Mouse (Mus musculus): ENCODE results near the gene Cd209c.

The Cd209c gene

DNA sequence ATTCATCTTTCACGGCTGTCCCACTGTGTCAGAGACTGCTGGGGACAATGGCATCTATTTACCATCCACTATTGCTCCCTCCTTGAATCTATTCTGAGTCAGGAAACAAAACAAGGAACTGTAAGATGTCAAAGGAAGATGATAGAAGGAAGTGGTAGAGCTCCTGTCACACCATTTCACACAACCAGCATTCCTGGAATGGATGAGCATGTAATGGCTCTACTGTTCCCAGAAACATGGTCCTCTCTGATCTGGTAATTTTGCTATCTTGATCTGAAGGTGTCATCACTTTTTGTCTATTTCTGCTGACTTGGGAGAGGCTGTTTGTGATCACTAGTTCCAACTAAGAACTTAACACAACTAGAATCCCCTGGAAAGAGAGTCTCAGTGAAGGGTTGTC lies at the start of gene Cd209c:
TSS of gene Cd209c (minus strand) at position 101 of the 400 bp plus-strand sequence.
- no peak for DNase-seq (ENCODE audit: low spot score)

DNA sequence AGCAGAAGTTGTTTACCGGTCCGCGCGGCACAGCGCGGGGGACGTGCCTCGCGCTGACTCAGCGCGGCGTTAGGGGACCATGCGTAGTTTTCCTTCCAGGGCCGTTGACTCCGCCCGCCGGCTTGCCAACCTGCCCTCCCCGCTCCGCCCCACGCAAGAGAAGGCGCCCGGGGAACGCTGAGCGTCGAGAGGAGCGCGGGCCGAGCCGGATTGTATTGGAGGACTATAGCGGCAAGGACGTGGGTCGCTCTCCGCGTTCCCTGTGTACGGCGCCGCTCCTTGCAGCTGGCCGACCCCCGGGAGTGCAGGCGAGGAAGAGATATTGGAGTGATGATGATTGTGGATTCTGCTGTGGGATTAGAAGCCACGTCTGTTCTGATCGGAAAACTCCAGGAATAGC lies 39.7 kb upstream of the Cd209c start:
- no peak for DNase-seq (ENCODE audit: low spot score)

DNA sequence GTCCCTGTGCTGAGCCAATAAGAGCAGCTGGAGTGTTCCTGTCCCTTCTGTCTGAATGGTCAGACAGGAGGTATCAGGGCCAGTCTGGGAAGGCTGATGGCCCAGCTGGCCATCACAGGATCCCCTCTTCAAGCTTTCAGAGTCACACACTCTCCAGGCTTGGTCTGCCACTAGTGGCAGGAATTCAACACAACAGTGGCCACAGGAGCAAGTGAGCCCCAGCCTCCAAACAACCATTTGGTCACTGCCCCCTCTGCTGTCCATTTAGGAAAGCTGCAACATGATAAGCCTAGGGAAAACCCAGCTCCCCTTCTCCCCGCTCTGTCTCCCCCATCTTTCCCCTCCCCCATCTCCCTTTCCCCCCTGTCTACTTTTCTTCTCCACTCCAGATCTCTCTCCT lies 1.5 kb upstream of the Cd209c start:
- no peak for DNase-seq (ENCODE audit: low spot score)

DNA sequence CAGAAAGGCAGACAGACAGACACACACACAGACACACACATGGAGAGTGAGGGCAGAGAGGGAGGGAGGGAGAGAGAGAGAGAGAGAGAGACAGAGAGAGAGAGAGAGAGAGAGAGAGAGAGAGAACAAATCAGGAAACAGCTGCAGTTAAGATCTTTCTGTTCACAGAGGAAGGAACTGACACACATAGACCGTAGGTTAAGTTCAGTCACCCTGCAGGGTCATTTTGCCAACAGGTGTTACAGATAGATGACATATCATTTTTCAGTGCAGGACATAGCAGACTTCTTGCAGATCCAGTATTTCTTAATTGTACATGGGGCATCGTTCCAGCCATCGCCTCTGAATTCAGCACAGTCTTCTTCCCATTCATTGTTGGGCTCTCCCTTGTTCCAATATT lies 14.5 kb downstream of the Cd209c start:
- no peak for DNase-seq (ENCODE audit: low spot score)

DNA sequence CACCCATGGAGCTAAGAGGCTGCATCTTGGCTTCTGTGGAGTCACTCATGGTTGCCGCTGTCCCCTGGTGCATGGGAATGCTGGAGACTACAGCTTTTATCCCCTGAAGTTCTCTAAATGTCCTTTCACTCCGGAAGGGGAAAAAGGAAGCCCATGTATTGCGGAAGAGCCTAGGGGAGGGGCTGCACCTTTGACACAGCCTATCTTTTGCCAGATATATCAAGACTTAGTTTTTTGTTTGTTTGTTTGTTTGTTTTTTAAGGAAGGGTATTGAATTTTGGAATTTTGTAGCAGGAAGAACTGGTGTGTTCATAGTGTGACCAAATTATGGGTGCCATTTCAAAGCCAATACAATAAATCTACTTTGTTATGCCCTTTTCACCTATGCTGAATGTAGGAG lies 27.8 kb downstream of the Cd209c start, which contains the start of gene Cd209b:
TSS of gene Cd209b (minus strand) at position 101 of the 400 bp plus-strand sequence.
- no peak for DNase-seq (ENCODE audit: low spot score)
